Mouse (Mus musculus): ENCODE data around the gene Mad1l1. TPM values are rescaled to one million over a fixed set of nuclear protein-coding genes. Genes with fewer than 3 reads are reported as not detected.

Mad1l1 gene
- polyA plus RNA-seq, 1 experiment from 2014 or later = 31.8 TPM

- Histone ChIP-seq H3K27me3 (no peaks in the 10 kb centered on the region), H3K4me3 (no peak overlapping the region), H3K9ac (no peak overlapping the region), H3K9me3 (no peaks in the 10 kb centered on the region), H3K4me1 (replicated peaks) (peaks cover 38% of the 10 kb centered on the region), H3K36me3 (0 out of 2 replicates have a peak, but pooled peaks cover 10% of the 10 kb centered on the region), H3K27ac (replicated peaks) (no peak overlapping the region), H3K4me2 (no peak overlapping the region)
- peak; percentile 70; the same call in 1 of the 2 replicates for ATAC-seq (ENCODE audit: low read depth)
- WGBS = 31% methylated on average over 8 of the region's 8 CpGs
These were observed 254.6 kb downstream of the Mad1l1 start for GRCm38 (mm10) chr5:140066769-140067168.

GRCm38 (mm10) chr5:140066281-140066680, 255.1 kb downstream of the Mad1l1 start:
- Histone ChIP-seq H3K27ac (replicated peaks) (no peak overlapping the region), H3K9me3 (no peaks in the 10 kb centered on the region), H3K4me3 (no peak overlapping the region), H3K36me3 (0 out of 2 replicates have a peak, but pooled peaks cover 10% of the 10 kb centered on the region), H3K9ac (no peak overlapping the region), H3K27me3 (no peaks in the 10 kb centered on the region), H3K4me2 (no peak overlapping the region), H3K4me1 (replicated peaks) (peaks cover 42% of the 10 kb centered on the region)
- no peak for ATAC-seq (ENCODE audit: low read depth)

GRCm38 (mm10) chr5:140065281-140065945, 255.9 kb downstream of the Mad1l1 start:
- Histone ChIP-seq H3K4me3 (no peak overlapping the region), H3K9ac (no peak overlapping the region), H3K27me3 (no peaks in the 10 kb centered on the region), H3K4me1 (replicated peaks) (peaks cover 47% of the 10 kb centered on the region), H3K4me2 (no peak overlapping the region), H3K36me3 (0 out of 2 replicates have a peak, but pooled peaks cover 10% of the 10 kb centered on the region), H3K9me3 (no peaks in the 10 kb centered on the region), H3K27ac (replicated peaks) (no peak overlapping the region)
- 94% methylated on average over 11 of the region's 11 CpGs for WGBS
- no peak for ATAC-seq (ENCODE audit: low read depth)

GRCm38 (mm10) chr5:140064521-140064920, 256.8 kb downstream of the Mad1l1 start:
- peaks cover 47% of the 10 kb centered on the region for H3K4me1 ChIP-seq (replicated peaks)
- ATAC-seq (ENCODE audit: low read depth) = no peak
- H3K9ac ChIP-seq = no peak overlapping the region
- 83% methylated on average over 4 of the region's 4 CpGs for WGBS
- H3K36me3 ChIP-seq = 0 out of 2 replicates have a peak, but pooled peaks cover 10% of the 10 kb centered on the region
- no peak overlapping the region for H3K4me2 ChIP-seq
- no peaks in the 10 kb centered on the region for H3K27me3 ChIP-seq
- H3K9me3 ChIP-seq = no peaks in the 10 kb centered on the region
- H3K4me3 ChIP-seq = no peak overlapping the region
- H3K27ac ChIP-seq (replicated peaks) = no peak overlapping the region

- ATAC-seq (ENCODE audit: low read depth) = no peak
- WGBS = 90% methylated on average over 3 of the region's 3 CpGs
- H3K36me3 ChIP-seq = 0 out of 2 replicates have a peak, but pooled peaks cover 10% of the 10 kb centered on the region
- H3K4me2 ChIP-seq = no peak overlapping the region
- no peak overlapping the region for H3K27ac ChIP-seq (replicated peaks)
- H3K4me3 ChIP-seq = no peak overlapping the region
- peaks cover 31% of the 10 kb centered on the region for H3K4me1 ChIP-seq (replicated peaks)
- no peak overlapping the region for H3K9ac ChIP-seq
- no peaks in the 10 kb centered on the region for H3K27me3 ChIP-seq
- H3K9me3 ChIP-seq = no peaks in the 10 kb centered on the region
These were observed 258.5 kb downstream of the Mad1l1 start for GRCm38 (mm10) chr5:140062828-140063227.

GRCm38 (mm10) chr5:140062316-140062715, 259.0 kb downstream of the Mad1l1 start:
- Histone ChIP-seq H3K36me3 (0 out of 2 replicates have a peak, but pooled peaks cover 10% of the 10 kb centered on the region), H3K4me1 (replicated peaks) (peaks cover 26% of the 10 kb centered on the region), H3K27ac (replicated peaks) (no peak overlapping the region), H3K27me3 (no peaks in the 10 kb centered on the region), H3K9ac (no peak overlapping the region), H3K9me3 (no peaks in the 10 kb centered on the region), H3K4me2 (no peak overlapping the region), H3K4me3 (no peak overlapping the region)
- 78% methylated on average over 3 of the region's 3 CpGs for WGBS
- ATAC-seq (ENCODE audit: low read depth) = no peak

GRCm38 (mm10) chr5:140061296-140061879, 260.0 kb downstream of the Mad1l1 start:
- H3K27ac ChIP-seq (replicated peaks) = 0 out of 2 replicates have a peak overlapping the region, but pooled peaks have one; percentile 33
- 48% methylated on average over 6 of the region's 6 CpGs for WGBS
- peak; percentile 72; the same call in 1 of the 2 replicates for ATAC-seq (ENCODE audit: low read depth)
- H3K9me3 ChIP-seq = no peaks in the 10 kb centered on the region
- no peak overlapping the region for H3K4me2 ChIP-seq
- no peaks in the 10 kb centered on the region for H3K27me3 ChIP-seq
- H3K36me3 ChIP-seq = 0 out of 2 replicates have a peak, but pooled peaks cover 10% of the 10 kb centered on the region
- H3K9ac ChIP-seq = no peak overlapping the region
- peaks cover 16% of the 10 kb centered on the region for H3K4me1 ChIP-seq (replicated peaks)
- H3K4me3 ChIP-seq = no peak overlapping the region

- Histone ChIP-seq H3K4me3 (no peak overlapping the region), H3K9ac (no peak overlapping the region), H3K27me3 (no peaks in the 10 kb centered on the region), H3K4me1 (replicated peaks) (peaks cover 4% of the 10 kb centered on the region), H3K36me3 (no peaks in the 10 kb centered on the region), H3K27ac (replicated peaks) (no peak overlapping the region), H3K9me3 (no peaks in the 10 kb centered on the region), H3K4me2 (no peak overlapping the region)
- WGBS = 84% methylated on average over 3 of the region's 3 CpGs
- ATAC-seq (ENCODE audit: low read depth) = no peak
These were observed 265.1 kb downstream of the Mad1l1 start for GRCm38 (mm10) chr5:140056291-140056690.

GRCm38 (mm10) chr5:140055431-140055830, 265.9 kb downstream of the Mad1l1 start:
- Histone ChIP-seq H3K36me3 (no peaks in the 10 kb centered on the region), H3K4me2 (no peak overlapping the region), H3K27ac (replicated peaks) (no peak overlapping the region), H3K27me3 (no peaks in the 10 kb centered on the region), H3K9me3 (no peaks in the 10 kb centered on the region), H3K9ac (no peak overlapping the region), H3K4me3 (no peak overlapping the region), H3K4me1 (replicated peaks) (no peaks in the 10 kb centered on the region)
- WGBS = 82% methylated on average over 3 of the region's 3 CpGs
- ATAC-seq (ENCODE audit: low read depth) = no peak

- no peak for ATAC-seq (ENCODE audit: low read depth)
- 81% methylated on average over 3 of the region's 3 CpGs for WGBS
- Histone ChIP-seq H3K4me3 (no peak overlapping the region), H3K27me3 (no peaks in the 10 kb centered on the region), H3K9me3 (no peaks in the 10 kb centered on the region), H3K4me2 (no peak overlapping the region), H3K4me1 (replicated peaks) (no peaks in the 10 kb centered on the region), H3K36me3 (no peaks in the 10 kb centered on the region), H3K27ac (replicated peaks) (no peak overlapping the region), H3K9ac (no peak overlapping the region)
These were observed 267.7 kb downstream of the Mad1l1 start for GRCm38 (mm10) chr5:140053626-140054025.

GRCm38 (mm10) chr5:140052405-140052804, 268.9 kb downstream of the Mad1l1 start:
- H3K27ac ChIP-seq (replicated peaks) = no peak overlapping the region
- no peaks in the 10 kb centered on the region for H3K27me3 ChIP-seq
- H3K4me1 ChIP-seq (replicated peaks) = no peaks in the 10 kb centered on the region
- H3K9me3 ChIP-seq = no peaks in the 10 kb centered on the region
- no peaks in the 10 kb centered on the region for H3K36me3 ChIP-seq
- H3K4me3 ChIP-seq = no peak overlapping the region
- H3K4me2 ChIP-seq = no peak overlapping the region
- ATAC-seq (ENCODE audit: low read depth) = no peak
- WGBS = 87% methylated on average over 3 of the region's 3 CpGs
- no peak overlapping the region for H3K9ac ChIP-seq

GRCm38 (mm10) chr5:140045453-140045852, 275.9 kb downstream of the Mad1l1 start:
- ATAC-seq (ENCODE audit: low read depth) = no peak
- Histone ChIP-seq H3K27me3 (no peaks in the 10 kb centered on the region), H3K4me2 (no peak overlapping the region), H3K9me3 (no peaks in the 10 kb centered on the region), H3K4me3 (no peak overlapping the region), H3K4me1 (replicated peaks) (peaks cover 22% of the 10 kb centered on the region), H3K27ac (replicated peaks) (no peak overlapping the region), H3K36me3 (no peaks in the 10 kb centered on the region), H3K9ac (no peak overlapping the region)
- 80% methylated on average over 2 of the region's 2 CpGs for WGBS
